Mouse (Mus musculus) MEL (cell line): ENCODE data around the gene Tmem30b.

Experiments
- CTCF ChIP-seq, 3 experiments: IDR thresholded peaks in 2 of 3; conservative IDR thresholded peaks in 1 of 3; 2 replicates each; pipeline ENCODE4 v1.5.1; 2011 to 2012; ENCODE audit warnings: low read length in 3 of 3, low read depth in 2 of 3, mild to moderate bottlenecking in 2 of 3, improper control_type of control experiment in 1 of 3, inconsistent platforms in 1 of 3, mixed read lengths in 1 of 3, moderate library complexity in 1 of 3; ENCODE audit not compliant: control insufficient read depth in 1 of 3, insufficient read depth in 1 of 3, poor library complexity in 1 of 3, severe bottlenecking in 1 of 3
- E2F4 ChIP-seq: IDR thresholded peaks from 2 replicates; pipeline ENCODE4 v1.6.1; 2011; ENCODE audit warnings: low read depth, low read length, improper control_type of control experiment, borderline replicate concordance
- ELF1 ChIP-seq: IDR thresholded peaks from 2 replicates; pipeline ENCODE4 v1.6.1; 2014; ENCODE audit warnings: low read depth, mild to moderate bottlenecking, inconsistent platforms, low read length, improper control_type of control experiment, moderate library complexity
- EP300 ChIP-seq, 2 experiments: IDR thresholded peaks; 2 replicates each; pipeline ENCODE4 v1.6.1; 2011; ENCODE audit warnings: improper control_type of control experiment in 2 of 2, low read length in 2 of 2, low read depth in 1 of 2, mild to moderate bottlenecking in 1 of 2
- GATA1 ChIP-seq: IDR thresholded peaks from 2 replicates; pipeline ENCODE4 v1.6.1; 2011; ENCODE audit warnings: low read depth, low read length, improper control_type of control experiment
- MAZ ChIP-seq: IDR thresholded peaks from 2 replicates; pipeline ENCODE4 v1.6.1; 2012; ENCODE audit warnings: low read depth, mild to moderate bottlenecking, inconsistent platforms, low read length, improper control_type of control experiment
- MEF2A ChIP-seq: IDR thresholded peaks from 2 replicates; pipeline ENCODE4 v1.6.1; 2014; ENCODE audit warnings: low read depth, mild to moderate bottlenecking, inconsistent platforms, low read length, improper control_type of control experiment; ENCODE audit not compliant: poor library complexity, insufficient replicate concordance, severe bottlenecking; ENCODE audit errors: extremely low read depth
- MYB ChIP-seq: IDR thresholded peaks from 2 replicates; pipeline ENCODE4 v1.6.1; 2011; ENCODE audit warnings: mild to moderate bottlenecking, low read depth, low read length, improper control_type of control experiment
- NELFE ChIP-seq: IDR thresholded peaks from 2 replicates; pipeline ENCODE4 v1.6.1; 2011; ENCODE audit warnings: low read depth, low read length, improper control_type of control experiment
- POLR2A ChIP-seq, 2 experiments: IDR thresholded peaks; 2 replicates each; pipeline ENCODE4 v1.6.1; 2011 to 2012; ENCODE audit warnings: low read length in 2 of 2, mild to moderate bottlenecking in 2 of 2, control low read depth in 1 of 2, improper control_type of control experiment in 1 of 2, low read depth in 1 of 2, moderate library complexity in 1 of 2; ENCODE audit not compliant: control insufficient read depth in 1 of 2, insufficient read depth in 1 of 2, poor library complexity in 1 of 2
- POLR2AphosphoS5 ChIP-seq: IDR thresholded peaks from 2 replicates; pipeline ENCODE4 v1.6.1; 2012; ENCODE audit warnings: low read depth, borderline replicate concordance, mild to moderate bottlenecking, inconsistent platforms, low read length, moderate library complexity, mixed read lengths
- TCF12 ChIP-seq: IDR thresholded peaks from 2 replicates; pipeline ENCODE4 v1.6.1; 2014; ENCODE audit warnings: low read depth, mild to moderate bottlenecking, inconsistent platforms, low read length, improper control_type of control experiment, moderate library complexity

DNA sequence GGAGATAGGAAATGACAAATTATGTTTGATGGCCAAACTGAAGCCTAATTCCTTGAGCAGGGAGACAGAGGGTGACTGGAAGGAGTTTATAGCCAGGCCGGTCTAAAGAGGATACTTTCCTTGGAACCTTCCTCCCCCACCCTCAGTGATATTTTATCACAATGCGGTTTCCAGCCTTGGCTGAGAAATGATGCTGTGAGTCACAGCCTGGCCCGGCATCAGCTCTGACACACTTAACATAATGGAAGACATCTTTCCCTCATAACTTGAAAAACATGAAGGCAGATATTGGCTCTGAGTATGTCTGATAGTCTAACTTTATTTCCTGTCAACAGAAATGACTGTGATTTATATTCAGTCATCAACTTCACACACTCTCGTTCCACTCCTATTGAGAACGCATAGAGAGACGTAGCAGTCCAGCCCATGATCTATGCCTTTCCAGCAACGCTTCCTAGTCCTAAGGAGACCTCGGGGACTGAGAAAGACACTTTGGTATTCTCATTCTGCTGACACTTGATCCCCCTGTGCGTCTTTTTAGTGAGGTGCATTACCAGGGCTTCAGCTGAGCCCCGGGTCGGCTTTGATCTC lies 14.2 kb downstream of the Tmem30b start:
- no peak for TF ChIP-seq TCF12
- no peak for TF ChIP-seq E2F4
- TF ChIP-seq GATA1: no peak
- TF ChIP-seq CTCF (IDR thresholded peaks at IDR 0.05 in 2 of 3, conservative IDR thresholded peaks at IDR 0.05 in 1 of 3; ENCODE audit: control insufficient read depth in 1 of 3, insufficient read depth in 1 of 3, low read depth in 2 of 3, low read length in 3 of 3, poor library complexity in 1 of 3, severe bottlenecking in 1 of 3): no peak
- TF ChIP-seq EP300 (IDR thresholded peaks at IDR 0.05; ENCODE audit: low read depth in 1 of 2, low read length in 2 of 2): no peak
- TF ChIP-seq MYB: no peak
- no peak for TF ChIP-seq POLR2AphosphoS5
- no peak for TF ChIP-seq POLR2A (IDR thresholded peaks at IDR 0.05; ENCODE audit: control insufficient read depth in 1 of 2, insufficient read depth in 1 of 2, low read depth in 1 of 2, low read length in 2 of 2, poor library complexity in 1 of 2)
- TF ChIP-seq MAZ: no peak
- no peak for TF ChIP-seq ELF1
- no peak for TF ChIP-seq MEF2A
- no peak for TF ChIP-seq NELFE
